Mouse (Mus musculus): Measurements from ENCODE around the gene Rhbdf1.

DNA sequence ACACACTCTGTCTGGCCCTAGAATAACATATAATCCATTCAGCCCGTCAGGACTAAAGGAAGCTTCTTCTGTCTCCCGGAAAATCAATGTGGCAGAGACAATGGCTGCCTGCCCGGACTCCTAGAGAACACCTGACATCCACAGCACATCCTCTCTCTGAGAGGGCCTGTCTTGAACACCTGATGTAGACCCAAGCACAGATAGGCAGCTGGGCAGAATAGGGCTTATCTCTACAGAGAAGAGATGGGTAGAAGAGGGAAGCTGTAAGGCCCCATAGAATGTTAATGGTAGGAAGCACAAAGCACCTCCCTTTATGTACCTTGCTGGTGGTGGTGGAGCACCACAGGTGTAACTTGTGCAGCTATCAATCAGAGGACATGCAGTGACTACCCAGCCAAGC is 20.1 kb upstream of the Rhbdf1 start:
- TF ChIP-seq CTCF (IDR thresholded peaks at IDR 0.05) (no peak), EP300 (IDR thresholded peaks at IDR 0.05) (no peak)
